Mouse (Mus musculus) CH12.LX (cell line): ENCODE results near the gene Hes3. TPM values are rescaled to one million over a fixed set of nuclear protein-coding genes. Genes with fewer than 3 reads are reported as not detected.

Experiments used
- DNase-seq: peaks from one replicate; pipeline ENCODE4 v3.0.0-alpha.2; 2013; ENCODE audit errors: extremely low read depth
- H3K27ac ChIP-seq: 2 replicates; pipeline ENCODE4 v1.5.1; 2012; ENCODE audit warnings: low read depth, mild to moderate bottlenecking, control low read depth, moderate library complexity; ENCODE audit not compliant: insufficient read depth
- H3K27me3 ChIP-seq: replicated peaks from 2 replicates; pipeline ENCODE3; 2012; ENCODE audit warnings: inconsistent platforms
- H3K36me3 ChIP-seq, 2 experiments: replicated peaks in 1 of 2; 2 replicates each; pipeline versions ENCODE3 to v1.6.1; 2012; ENCODE audit warnings: inconsistent platforms in 1 of 2, low read length in 1 of 2, mild to moderate bottlenecking in 1 of 2, mixed read lengths in 1 of 2, moderate library complexity in 1 of 2; ENCODE audit not compliant: control insufficient read depth in 1 of 2, insufficient read depth in 1 of 2
- H3K4me1 ChIP-seq, 2 experiments: 2 replicates each; pipeline ENCODE4 v1.6.1; 2012; ENCODE audit warnings: inconsistent platforms in 1 of 2, moderate library complexity in 1 of 2; ENCODE audit not compliant: insufficient read depth in 2 of 2, control insufficient read depth in 1 of 2
- H3K4me2 ChIP-seq: 2 replicates; pipeline ENCODE4 v1.6.1; 2012; ENCODE audit warnings: low read depth, mild to moderate bottlenecking, control low read depth; ENCODE audit not compliant: poor library complexity, insufficient read depth, severe bottlenecking
- H3K4me3 ChIP-seq, 3 experiments: fragments of 150-350 bp in 1 of 3; sonication (generic) in 1 of 3; replicated peaks in 1 of 3; 2 replicates each; pipeline versions ENCODE3 to v1.5.1; 2011 to 2012; ENCODE audit warnings: low read depth in 2 of 3, low read length in 2 of 3, mild to moderate bottlenecking in 2 of 3, moderate library complexity in 2 of 3, control low read depth in 1 of 3, improper control_type of control experiment in 1 of 3, inconsistent platforms in 1 of 3, mixed read lengths in 1 of 3; ENCODE audit not compliant: poor library complexity in 1 of 3
- H3K79me2 ChIP-seq: replicated peaks from 2 replicates; pipeline ENCODE4 v1.6.1; 2012; ENCODE audit warnings: mild to moderate bottlenecking, moderate library complexity; ENCODE audit not compliant: control insufficient read depth, poor library complexity, insufficient read depth, severe bottlenecking; ENCODE audit errors: extremely low read depth
- H3K9ac ChIP-seq: 2 replicates; pipeline ENCODE4 v1.6.1; 2012; ENCODE audit warnings: low read depth, mild to moderate bottlenecking, control low read depth, moderate library complexity; ENCODE audit not compliant: insufficient read depth
- H3K9me3 ChIP-seq: replicated peaks from 2 replicates; pipeline ENCODE3; 2012; ENCODE audit warnings: low read length, inconsistent platforms, mixed read lengths
- BHLHE40 ChIP-seq: IDR thresholded peaks from 2 replicates; pipeline ENCODE4 v1.6.1; 2011; ENCODE audit warnings: mild to moderate bottlenecking, low read depth, low read length, improper control_type of control experiment
- CHD1 ChIP-seq: IDR thresholded peaks from 2 replicates; pipeline ENCODE4 v1.6.1; 2012; ENCODE audit warnings: low read depth, low read length, improper control_type of control experiment, inconsistent platforms
- CHD2 ChIP-seq: IDR thresholded peaks from 2 replicates; pipeline ENCODE4 v1.6.1; 2011; ENCODE audit warnings: low read length, improper control_type of control experiment
- CTCF ChIP-seq, 2 experiments: IDR thresholded peaks in 1 of 2; conservative IDR thresholded peaks in 1 of 2; 2 replicates each; pipeline ENCODE4 v1.5.1; 2011 to 2012; ENCODE audit warnings: low read depth in 2 of 2, low read length in 2 of 2, improper control_type of control experiment in 1 of 2, inconsistent platforms in 1 of 2, mild to moderate bottlenecking in 1 of 2, moderate library complexity in 1 of 2
- E2F4 ChIP-seq: IDR thresholded peaks from 2 replicates; pipeline ENCODE4 v1.6.1; 2011; ENCODE audit warnings: low read depth, low read length, improper control_type of control experiment; ENCODE audit not compliant: insufficient replicate concordance
- ELF1 ChIP-seq: IDR thresholded peaks from 2 replicates; pipeline ENCODE4 v1.6.1; 2014; ENCODE audit warnings: low read depth, mild to moderate bottlenecking, inconsistent platforms, low read length, improper control_type of control experiment
- EP300 ChIP-seq: IDR thresholded peaks from 2 replicates; pipeline ENCODE4 v1.6.1; 2011; ENCODE audit warnings: low read length, improper control_type of control experiment
- ETS1 ChIP-seq: conservative IDR thresholded peaks from 2 replicates; pipeline ENCODE4 v1.6.1; 2012; ENCODE audit warnings: low read depth, mild to moderate bottlenecking, inconsistent platforms, low read length, improper control_type of control experiment, moderate library complexity
- GABPA ChIP-seq: IDR thresholded peaks from 2 replicates; pipeline ENCODE4 v1.6.1; 2012; ENCODE audit warnings: low read depth, low read length, improper control_type of control experiment, inconsistent platforms; ENCODE audit not compliant: insufficient replicate concordance
- HCFC1 ChIP-seq: IDR thresholded peaks from 2 replicates; pipeline ENCODE4 v1.6.1; 2012; ENCODE audit warnings: low read depth, mild to moderate bottlenecking, inconsistent platforms, low read length, improper control_type of control experiment
- IRF4 ChIP-seq: IDR thresholded peaks from 2 replicates; pipeline ENCODE4 v1.6.1; 2014; ENCODE audit warnings: low read depth, mild to moderate bottlenecking, inconsistent platforms, low read length, improper control_type of control experiment
- JUN ChIP-seq: IDR thresholded peaks from 2 replicates; pipeline ENCODE4 v1.6.1; 2011; ENCODE audit warnings: low read depth, mild to moderate bottlenecking, low read length, improper control_type of control experiment, moderate library complexity; ENCODE audit not compliant: insufficient read depth
- JUND ChIP-seq: conservative IDR thresholded peaks from 2 replicates; pipeline ENCODE4 v1.6.1; 2011; ENCODE audit warnings: low read depth, low read length, improper control_type of control experiment
- KAT2A ChIP-seq: IDR thresholded peaks from 2 replicates; pipeline ENCODE4 v1.6.1; 2012; ENCODE audit warnings: low read length, improper control_type of control experiment, inconsistent platforms; ENCODE audit not compliant: insufficient replicate concordance
- MAFK ChIP-seq: IDR thresholded peaks from 2 replicates; pipeline ENCODE4 v1.6.1; 2011; ENCODE audit warnings: low read length, improper control_type of control experiment; ENCODE audit not compliant: insufficient replicate concordance
- MAX ChIP-seq: IDR thresholded peaks from 2 replicates; pipeline ENCODE4 v1.6.1; 2011; ENCODE audit warnings: low read length, improper control_type of control experiment
- MAZ ChIP-seq: IDR thresholded peaks from 2 replicates; pipeline ENCODE4 v1.6.1; 2012; ENCODE audit warnings: low read depth, mild to moderate bottlenecking, inconsistent platforms, low read length, improper control_type of control experiment, moderate library complexity
- MEF2A ChIP-seq: IDR thresholded peaks from 2 replicates; pipeline ENCODE4 v1.6.1; 2014; ENCODE audit warnings: low read depth, mild to moderate bottlenecking, inconsistent platforms, low read length, improper control_type of control experiment, borderline replicate concordance
- MXI1 ChIP-seq: IDR thresholded peaks from 2 replicates; pipeline ENCODE4 v1.6.1; 2011; ENCODE audit warnings: mild to moderate bottlenecking, low read depth, low read length, improper control_type of control experiment
- MYC ChIP-seq: IDR thresholded peaks from 2 replicates; pipeline ENCODE4 v1.6.1; 2011; ENCODE audit warnings: low read depth, mild to moderate bottlenecking, improper control_type of control experiment, low read length
- NELFE ChIP-seq: IDR thresholded peaks from 2 replicates; pipeline ENCODE4 v1.6.1; 2011; ENCODE audit warnings: low read depth, low read length, improper control_type of control experiment
- NRF1 ChIP-seq: IDR thresholded peaks from 2 replicates; pipeline ENCODE4 v1.6.1; 2014; ENCODE audit warnings: low read depth, mild to moderate bottlenecking, inconsistent platforms, low read length, improper control_type of control experiment, moderate library complexity
- PAX5 ChIP-seq: IDR thresholded peaks from 2 replicates; pipeline ENCODE4 v1.6.1; 2012; ENCODE audit warnings: low read length, inconsistent platforms, mixed read lengths
- POLR2A ChIP-seq: IDR thresholded peaks from 2 replicates; pipeline ENCODE4 v1.6.1; 2011; ENCODE audit warnings: low read depth, mild to moderate bottlenecking, improper control_type of control experiment, low read length
- POLR2AphosphoS2 ChIP-seq: IDR thresholded peaks from 2 replicates; pipeline ENCODE4 v1.6.1; 2011; ENCODE audit warnings: low read depth, low read length, improper control_type of control experiment
- RAD21 ChIP-seq: IDR thresholded peaks from 2 replicates; pipeline ENCODE4 v1.6.1; 2011; ENCODE audit warnings: low read depth, mild to moderate bottlenecking, low read length, improper control_type of control experiment, moderate library complexity
- RCOR1 ChIP-seq: conservative IDR thresholded peaks from 2 replicates; pipeline ENCODE4 v1.6.1; 2012; ENCODE audit warnings: low read depth, mild to moderate bottlenecking, inconsistent platforms, low read length, improper control_type of control experiment
- SIN3A ChIP-seq: IDR thresholded peaks from 2 replicates; pipeline ENCODE4 v1.6.1; 2012; ENCODE audit warnings: low read length, improper control_type of control experiment, inconsistent platforms
- SMC3 ChIP-seq: IDR thresholded peaks from 2 replicates; pipeline ENCODE4 v1.6.1; 2011; ENCODE audit warnings: low read depth, low read length, improper control_type of control experiment
- TBP ChIP-seq: conservative IDR thresholded peaks from 2 replicates; pipeline ENCODE4 v1.6.1; 2011; ENCODE audit warnings: low read depth, low read length, improper control_type of control experiment
- TCF12 ChIP-seq: IDR thresholded peaks from 2 replicates; pipeline ENCODE4 v1.6.1; 2014; ENCODE audit warnings: low read depth, mild to moderate bottlenecking, inconsistent platforms, low read length, improper control_type of control experiment
- UBTF ChIP-seq: IDR thresholded peaks from 2 replicates; pipeline ENCODE4 v1.6.1; 2012; ENCODE audit warnings: low read depth, mild to moderate bottlenecking, inconsistent platforms, low read length, improper control_type of control experiment, moderate library complexity
- USF1 ChIP-seq: IDR thresholded peaks from 2 replicates; pipeline ENCODE4 v1.6.1; 2014; ENCODE audit warnings: low read depth, mild to moderate bottlenecking, inconsistent platforms, low read length, improper control_type of control experiment
- USF2 ChIP-seq: conservative IDR thresholded peaks from 2 replicates; pipeline ENCODE4 v1.6.1; 2011; ENCODE audit warnings: low read depth, low read length, improper control_type of control experiment
- ZC3H11A ChIP-seq: IDR thresholded peaks from 2 replicates; pipeline ENCODE4 v1.6.1; 2012; ENCODE audit warnings: low read depth, mild to moderate bottlenecking, inconsistent platforms, low read length, improper control_type of control experiment
- ZKSCAN1 ChIP-seq: IDR thresholded peaks from 2 replicates; pipeline ENCODE4 v1.6.1; 2012; ENCODE audit warnings: low read depth, inconsistent platforms, low read length, improper control_type of control experiment, borderline replicate concordance
- ZMIZ1 ChIP-seq: IDR thresholded peaks from 2 replicates; pipeline ENCODE4 v1.6.1; 2012; ENCODE audit warnings: low read depth, mild to moderate bottlenecking, inconsistent platforms, low read length, improper control_type of control experiment
- ZNF384 ChIP-seq: IDR thresholded peaks from 2 replicates; pipeline ENCODE4 v1.6.1; 2012; ENCODE audit warnings: low read depth, low read length, improper control_type of control experiment, inconsistent platforms
- dilution Hi-C: fragments of 300-500 bp; cut with MboI; formaldehyde crosslinking; loops from 2 replicates; pipeline ENCODE4 v1.14.3; 2020; ENCODE audit warnings: low sequenced_read_pairs; ENCODE audit not compliant: extremely low pct_unique_long_range_greater_than_20kb, extremely low pct_ligation_motif_present
- in situ Hi-C: fragments of 300-500 bp; cut with MboI; formaldehyde crosslinking; loops from 3 replicates; pipeline ENCODE4 v1.14.3; 2019; ENCODE audit warnings: low sequenced_read_pairs, low pct_ligation_motif_present, low pct_unique_long_range_greater_than_20kb, mixed read lengths
- polyA plus RNA-seq: library from polyadenylated mRNA; unstranded; fragments of >175 nt; gene quantifications from 2 replicates; pipeline ENCODE4 v1.2.1, GENCODE M21; 2012; ENCODE audit warnings: low read depth; ENCODE audit not compliant: insufficient read length
- total RNA-seq, 2 experiments: library from RNA; depleted of rRNA; stranded (reverse); fragments of 300-350 nt in 1 of 2; fragments of >200 nt in 1 of 2; gene quantifications; 2 replicates each; pipeline ENCODE4 v1.2.3; 2012 to 2014

The Hes3 gene
- total and polyA plus RNA-seq, 3 experiments = 0.17 to 0.21 TPM; not detected in 1

DNA sequence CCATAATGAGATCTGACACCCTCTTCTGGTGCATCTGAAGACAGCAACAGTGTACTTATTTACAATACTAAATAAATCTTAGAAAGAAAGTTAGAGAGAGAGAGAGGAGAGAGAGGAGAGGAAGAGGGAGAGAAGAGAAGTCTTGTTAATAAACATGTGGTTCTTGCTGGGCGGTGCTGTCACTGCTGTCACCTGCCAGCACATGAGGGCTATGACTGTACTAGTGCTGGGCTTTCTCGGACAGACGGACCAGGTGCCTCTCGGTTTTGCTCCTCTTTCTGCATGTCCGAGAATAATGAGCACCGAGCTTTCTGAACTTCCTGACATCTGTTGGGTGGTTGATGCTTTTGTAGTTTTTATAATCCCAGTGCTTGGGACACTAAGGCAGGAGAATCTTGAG, 40.8 kb downstream of the Hes3 start:
- in situ Hi-C loops (no loop called here), dilution Hi-C loops (no loop called here)
- H3K79me2 ChIP-seq = no peaks in the 10 kb centered on the region
- H3K27me3 ChIP-seq = no peaks in the 10 kb centered on the region
- H3K9ac ChIP-seq = no peak overlapping the region
- no peak overlapping the region for H3K27ac ChIP-seq
- H3K4me1 ChIP-seq = peaks cover 8 to 64% of the 10 kb centered on the region in 2 experiments
- H3K36me3 ChIP-seq = peaks cover 9 to 61% of the 10 kb centered on the region in 2 experiments
- no peak for DNase-seq
- no peaks in the 10 kb centered on the region for H3K9me3 ChIP-seq
- no peak overlapping the region for H3K4me3 ChIP-seq
- no peak for TF ChIP-seq MAFK
- TF ChIP-seq USF1 = no peak
- no peak for TF ChIP-seq CHD2
- TF ChIP-seq ETS1 = no peak; the same call in 1 of the 2 replicates
- TF ChIP-seq ELF1 = no peak
- peak; percentile 65 for TF ChIP-seq EP300
- TF ChIP-seq POLR2A = no peak
- TF ChIP-seq BHLHE40 = peak; percentile 91
- TF ChIP-seq SMC3 = 0 out of 2 replicates have a peak, but pooled peaks have one; percentile 21
- TF ChIP-seq JUN = 0 out of 2 replicates have a peak, but pooled peaks have one; percentile 25
- TF ChIP-seq TBP = no peak
- TF ChIP-seq RCOR1 = no peak
- TF ChIP-seq MAZ = no peak
- peak; percentile 69 for TF ChIP-seq MAX
- peak; percentile 58 for TF ChIP-seq SIN3A
- no peak for TF ChIP-seq ZKSCAN1
- no peak; the same call in 1 of the 2 replicates for TF ChIP-seq RAD21
- TF ChIP-seq POLR2AphosphoS2 = no peak
- TF ChIP-seq MEF2A = no peak
- no peak for TF ChIP-seq E2F4
- no peak for TF ChIP-seq NELFE
- peak; percentile 28; the same call in 1 of the 2 replicates for TF ChIP-seq JUND
- peak; percentile 85 for TF ChIP-seq TCF12
- TF ChIP-seq HCFC1 = no peak
- TF ChIP-seq KAT2A = no peak
- peak in 1 of 2 experiments; percentile 47; a peak in 1 of 4 replicates for TF ChIP-seq CTCF (conservative IDR thresholded peaks at IDR 0.05 in 1 of 2, IDR thresholded peaks at IDR 0.05 in 1 of 2; ENCODE audit: low read depth in 2 of 2, low read length in 2 of 2)
- TF ChIP-seq IRF4 = peak; percentile 38; the same call in 1 of the 2 replicates
- TF ChIP-seq MXI1 = peak; percentile 79
- no peak for TF ChIP-seq ZMIZ1
- TF ChIP-seq UBTF = no peak
- TF ChIP-seq USF2 = no peak
- TF ChIP-seq NRF1 = no peak
- TF ChIP-seq MYC = no peak; the same call in none of the 2 replicates
- TF ChIP-seq ZC3H11A = no peak
- no peak for TF ChIP-seq ZNF384
- TF ChIP-seq GABPA = no peak
- no peak for TF ChIP-seq CHD1
- no peak for TF ChIP-seq PAX5
- 0 out of 2 replicates have a peak overlapping the region, but pooled peaks have one; percentile 35 for H3K4me2 ChIP-seq
